Mouse (Mus musculus): Measurements from ENCODE around the gene Tyw1.

DNA sequence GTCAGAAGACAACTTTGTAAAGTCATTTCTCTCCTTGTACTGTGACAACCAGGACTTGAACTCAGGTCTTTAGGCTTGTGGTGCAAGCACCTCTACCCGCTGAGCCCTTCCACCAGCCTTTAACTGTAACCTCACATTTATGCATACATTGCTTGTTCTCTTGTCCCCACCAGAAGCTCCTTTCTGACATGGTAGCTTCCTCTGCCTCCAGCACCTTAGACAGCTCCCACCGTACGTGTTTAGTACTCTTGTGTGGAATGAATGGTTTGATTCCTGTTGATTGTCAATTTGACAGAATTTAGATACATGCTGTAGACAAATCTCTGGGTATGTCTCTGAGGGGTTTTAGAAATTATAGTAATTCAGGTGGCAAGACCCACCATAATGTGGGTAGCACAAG is 108.4 kb downstream of the Tyw1 start:
- no peak for TF ChIP-seq CTCF (conservative IDR thresholded peaks at IDR 0.05; ENCODE audit: insufficient read depth, insufficient read length, low read depth, low read length)
- TF ChIP-seq POLR2A (IDR thresholded peaks at IDR 0.05; ENCODE audit: low read depth, low read length), result no peak
